Mouse (Mus musculus) liver, postnatal 0 days (tissue): Measurements from ENCODE around the gene Dvl2. TPM values are rescaled to one million over a fixed set of nuclear protein-coding genes. Genes with fewer than 3 reads are reported as not detected.

Experiments used
- ATAC-seq: fragments of 200-750 bp; cut with Nextera tagmentation; 2 replicates; pipeline ENCODE4 v1.8.0; 2017; ENCODE audit warnings: mild to moderate bottlenecking, moderate library complexity
- DNase-seq: peaks from one replicate; pipeline ENCODE4 v3.0.0-alpha.2; 2016
- H3K27ac ChIP-seq: fragments of 300-500 bp; sonication (generic); 2 replicates; pipeline ENCODE4 v1.5.1; 2014; ENCODE audit warnings: antibody characterized with exemption, moderate library complexity, mild to moderate bottlenecking, low read depth
- H3K27me3 ChIP-seq: fragments of 300-500 bp; sonication (generic); 2 replicates; pipeline ENCODE4 v1.6.1; 2014; ENCODE audit warnings: low read length, control low read depth, mixed read lengths; ENCODE audit not compliant: insufficient read depth
- H3K36me3 ChIP-seq: fragments of 300-500 bp; sonication (generic); replicated peaks from 2 replicates; pipeline ENCODE4 v1.6.1; 2014; ENCODE audit warnings: mild to moderate bottlenecking, control low read depth, low read length, moderate library complexity, mixed read lengths; ENCODE audit not compliant: insufficient read depth
- H3K4me1 ChIP-seq: fragments of 300-500 bp; sonication (generic); 2 replicates; pipeline ENCODE4 v1.6.1; 2014; ENCODE audit warnings: antibody characterized with exemption, mild to moderate bottlenecking, control low read depth; ENCODE audit not compliant: insufficient read depth
- H3K4me2 ChIP-seq: fragments of 300-500 bp; sonication (generic); 2 replicates; pipeline ENCODE4 v1.6.1; 2014; ENCODE audit warnings: low read depth, mild to moderate bottlenecking, low read length, moderate library complexity, mixed read lengths
- H3K4me3 ChIP-seq: fragments of 300-500 bp; sonication (generic); 2 replicates; pipeline ENCODE4 v1.5.1; 2014; ENCODE audit warnings: low read depth, low read length
- H3K9ac ChIP-seq: fragments of 300-500 bp; sonication (generic); replicated peaks from 2 replicates; pipeline ENCODE4 v1.6.1; 2014; ENCODE audit warnings: mild to moderate bottlenecking, moderate library complexity
- H3K9me3 ChIP-seq: fragments of 300-500 bp; sonication (generic); 2 replicates; pipeline ENCODE4 v1.6.1; 2016; ENCODE audit warnings: mild to moderate bottlenecking, control low read depth, low read length, mixed read lengths
- CTCF ChIP-seq: sonication (generic); IDR thresholded peaks from 2 replicates; pipeline ENCODE4 v1.5.1; 2016; ENCODE audit warnings: antibody characterized with exemption, low read depth
- EP300 ChIP-seq: IDR thresholded peaks from 2 replicates; pipeline ENCODE4 v1.6.1; 2016; ENCODE audit warnings: antibody characterized with exemption, low read depth, mild to moderate bottlenecking
- WGBS: fragments of 180-500 bp; shearing (Covaris S2); extraction: QIAGEN DNeasy Blood & Tissue Kit; methylation state at CpG from one replicate; pipeline ENCODE4 v1.1.7; 2014; ENCODE audit not compliant: insufficient replicate concordance; 5-methylcytosine and 5-hydroxymethylcytosine counted together
- polyA plus RNA-seq: library from polyadenylated mRNA; unstranded; fragments of >200 nt; fragmentation: Nextera tagmentation; extraction: Ambion mirVana; gene quantifications from 2 replicates; pipeline ENCODE4 v1.2.1, GENCODE M21; 2015

The Dvl2 gene
- polyA plus RNA-seq, 1 experiment from 2014 or later: 2.7 TPM

DNA sequence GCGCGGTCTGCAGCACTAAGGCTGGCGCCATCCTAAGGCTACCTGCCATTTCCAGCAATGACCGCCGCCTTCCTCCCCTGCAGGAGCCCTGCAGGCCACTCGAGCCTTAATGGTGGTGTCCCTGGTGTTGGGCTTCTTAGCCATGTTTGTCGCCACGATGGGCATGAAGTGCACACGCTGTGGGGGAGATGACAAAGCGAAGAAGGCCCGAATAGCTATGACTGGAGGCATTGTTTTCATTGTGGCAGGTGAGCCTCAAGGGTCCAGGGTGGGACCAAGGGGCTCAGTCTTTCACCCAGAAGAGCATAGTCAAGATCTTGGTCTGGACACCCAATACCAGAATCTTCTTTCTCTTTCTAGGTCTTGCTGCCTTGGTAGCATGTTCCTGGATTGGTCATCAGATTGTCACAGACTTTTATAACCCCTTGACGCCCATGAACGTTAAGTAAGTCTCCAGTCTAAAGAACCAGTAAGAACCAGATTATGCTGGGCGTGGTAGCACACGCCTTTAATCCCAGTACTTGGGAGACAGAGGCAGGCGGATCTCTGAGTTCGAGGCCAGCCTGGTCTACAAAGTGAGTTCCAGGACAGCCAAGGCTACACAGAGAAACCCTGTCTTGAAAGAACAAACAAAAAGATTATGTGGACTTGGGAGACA lies 33.4 kb upstream of the Dvl2 start:
- ATAC-seq: no peak
- peaks cover 14% of the 10 kb centered on the region for H3K36me3 ChIP-seq

DNA sequence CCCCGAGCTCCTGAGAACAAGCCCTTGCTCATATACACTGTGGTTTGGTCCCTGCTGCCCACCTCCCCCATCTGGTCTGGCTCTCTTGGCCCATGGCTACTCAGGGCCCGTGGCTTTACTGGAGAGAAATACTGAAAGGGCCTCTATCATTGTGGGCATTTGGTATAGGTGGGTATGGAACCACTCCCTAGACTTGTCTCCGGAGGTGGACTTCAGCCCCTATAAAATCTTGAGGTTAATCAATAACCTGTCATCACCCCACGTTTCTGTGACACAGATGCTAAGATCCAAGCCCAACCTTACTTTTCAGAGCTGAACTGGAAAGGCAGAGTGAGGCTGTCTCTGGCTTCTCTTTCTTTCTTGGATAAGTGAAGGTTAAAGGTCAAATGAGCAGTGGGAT lies 31.6 kb upstream of the Dvl2 start:
- Histone ChIP-seq H3K36me3 (peaks cover 29% of the 10 kb centered on the region), H3K4me2 (no peak overlapping the region)

More for the DNA sequence above, 33.4 kb upstream of the Dvl2 start:
- peak overlapping the region; percentile 67 for H3K4me2 ChIP-seq
- H3K9ac ChIP-seq: no peak overlapping the region; the same call in 1 of the 2 replicates
- no peak for TF ChIP-seq EP300
- no peak for TF ChIP-seq CTCF
- peaks cover 50% of the 10 kb centered on the region for H3K27me3 ChIP-seq
- no peak overlapping the region for H3K27ac ChIP-seq
- H3K9me3 ChIP-seq: no peaks in the 10 kb centered on the region
- 33% methylated on average over 17 of the region's 17 CpGs for WGBS
- DNase-seq: no peak
- peaks cover 16% of the 10 kb centered on the region for H3K4me1 ChIP-seq
- peak overlapping the region; percentile 40 for H3K4me3 ChIP-seq

DNA sequence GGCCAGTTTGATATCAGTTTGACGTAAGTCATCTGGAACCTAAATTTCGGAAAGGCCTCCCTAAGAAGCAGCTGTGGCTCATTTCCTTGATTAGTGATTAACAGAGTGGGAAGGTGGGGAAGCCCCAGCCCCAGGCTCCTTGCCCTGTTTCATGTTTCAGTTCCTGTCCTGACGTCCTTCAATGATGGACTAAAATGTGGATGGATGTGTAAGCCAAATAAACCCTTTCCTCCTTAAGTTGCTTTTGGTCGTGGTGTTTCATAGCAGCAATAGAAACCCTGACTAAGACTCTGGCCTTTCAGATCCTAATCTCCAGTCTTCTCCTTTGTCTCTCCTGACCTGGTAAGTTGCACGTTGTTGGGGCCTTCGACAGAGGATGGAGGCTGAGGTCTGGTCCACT lies 30.2 kb upstream of the Dvl2 start:
- H3K4me1 ChIP-seq: peaks cover 15% of the 10 kb centered on the region
- H3K36me3 ChIP-seq: peaks cover 40% of the 10 kb centered on the region
- H3K4me2 ChIP-seq: no peak overlapping the region
- no peak overlapping the region for H3K4me3 ChIP-seq
- TF ChIP-seq EP300 (no peak), CTCF (no peak)
- H3K27me3 ChIP-seq: peaks cover 24% of the 10 kb centered on the region
- no peak overlapping the region for H3K27ac ChIP-seq
- ATAC-seq (no peak), DNase-seq (no peak)
- no peak overlapping the region for H3K9ac ChIP-seq
- no peaks in the 10 kb centered on the region for H3K9me3 ChIP-seq
- WGBS: 82% methylated on average over 6 of the region's 6 CpGs

More for the DNA sequence above, 31.6 kb upstream of the Dvl2 start:
- 70% methylated on average over 4 of the region's 4 CpGs for WGBS
- H3K27me3 ChIP-seq: peaks cover 38% of the 10 kb centered on the region
- peaks cover 16% of the 10 kb centered on the region for H3K4me1 ChIP-seq
- no peak for DNase-seq
- H3K4me3 ChIP-seq: no peak overlapping the region
- no peak overlapping the region for H3K9ac ChIP-seq
- TF ChIP-seq CTCF (no peak), EP300 (no peak)
- no peaks in the 10 kb centered on the region for H3K9me3 ChIP-seq
- no peak overlapping the region for H3K27ac ChIP-seq
- no peak for ATAC-seq

DNA sequence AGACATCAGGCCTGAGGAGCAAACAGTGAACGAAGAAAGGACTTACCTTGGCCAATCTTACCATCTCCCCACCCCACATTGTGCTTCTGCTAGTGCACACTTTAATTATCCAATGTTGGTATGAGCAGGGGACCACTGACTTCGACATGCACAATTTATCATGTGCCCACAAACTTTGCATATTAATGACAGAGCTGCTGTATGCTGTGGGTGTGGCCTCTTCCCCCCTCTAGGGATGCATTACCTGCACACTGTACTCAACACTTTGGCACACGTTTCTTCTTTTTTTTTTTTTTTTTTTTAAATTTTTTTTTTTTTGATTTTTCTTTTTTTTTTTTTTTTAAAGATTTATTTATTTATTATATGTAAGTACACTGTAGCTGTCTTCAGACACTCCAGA lies 29.6 kb upstream of the Dvl2 start:
- ATAC-seq: no peak
- no peak overlapping the region for H3K27ac ChIP-seq
- H3K27me3 ChIP-seq: peaks cover 18% of the 10 kb centered on the region
- WGBS: 73% methylated on average over 3 of the region's 3 CpGs
- TF ChIP-seq CTCF: no peak
- TF ChIP-seq EP300: no peak
- H3K36me3 ChIP-seq: peaks cover 44% of the 10 kb centered on the region
- H3K9ac ChIP-seq: no peak overlapping the region
- no peak for DNase-seq
- H3K4me3 ChIP-seq: no peak overlapping the region
- H3K4me2 ChIP-seq: no peak overlapping the region
- H3K4me1 ChIP-seq: peaks cover 12% of the 10 kb centered on the region
- H3K9me3 ChIP-seq: no peaks in the 10 kb centered on the region

DNA sequence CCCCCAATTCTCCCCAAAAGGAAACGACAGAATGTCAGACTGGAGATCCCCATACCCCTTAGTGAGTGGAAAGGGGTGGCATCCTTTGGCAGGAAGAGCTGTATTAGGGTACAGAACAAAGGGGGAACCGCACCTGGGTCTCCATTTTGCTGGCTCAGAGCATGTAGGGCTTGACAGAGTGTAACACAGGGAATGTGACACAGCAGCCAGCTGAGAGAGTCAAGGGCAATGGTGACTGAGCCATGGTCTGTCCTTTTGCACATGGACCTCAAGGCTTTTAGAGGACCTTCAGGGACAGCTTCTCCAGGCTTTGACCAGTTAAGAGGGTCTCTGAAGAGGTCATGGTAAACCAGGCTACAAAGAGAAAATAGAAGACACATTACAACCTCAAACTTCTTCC lies 25.5 kb upstream of the Dvl2 start:
- Histone ChIP-seq H3K9me3 (no peaks in the 10 kb centered on the region), H3K27ac (no peak overlapping the region), H3K36me3 (peaks cover 44% of the 10 kb centered on the region), H3K27me3 (no peaks in the 10 kb centered on the region), H3K4me2 (no peak overlapping the region), H3K4me3 (no peak overlapping the region), H3K4me1 (peaks cover 3% of the 10 kb centered on the region; the same call in 1 of the 2 replicates), H3K9ac (no peak overlapping the region)
- 91% methylated on average over 2 of the region's 2 CpGs for WGBS
- no peak for ATAC-seq
- no peak for DNase-seq
- TF ChIP-seq CTCF (no peak), EP300 (no peak)

DNA sequence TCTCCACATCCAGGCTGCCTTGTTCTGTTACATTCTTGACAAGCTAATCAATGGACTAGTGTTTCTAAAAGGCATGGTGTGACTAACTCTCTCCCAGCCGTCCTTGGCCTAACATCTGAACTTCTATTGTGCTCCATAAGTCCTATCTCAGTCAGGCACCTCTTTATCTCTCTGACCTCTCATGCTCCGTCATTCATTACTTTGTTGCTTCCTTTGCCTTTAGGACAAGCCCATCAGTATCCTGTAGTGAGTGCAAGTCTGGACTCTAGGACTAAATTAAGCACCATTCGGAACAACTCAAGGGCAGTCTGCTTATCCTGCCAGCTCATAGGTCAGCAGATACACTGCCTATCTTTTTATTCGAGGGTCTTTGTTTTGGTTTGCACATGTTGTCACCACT lies 24.1 kb upstream of the Dvl2 start:
- Histone ChIP-seq H3K4me2 (no peak overlapping the region), H3K36me3 (peaks cover 36% of the 10 kb centered on the region), H3K9me3 (no peaks in the 10 kb centered on the region), H3K27ac (no peak overlapping the region), H3K9ac (no peak overlapping the region), H3K4me1 (peaks cover 3% of the 10 kb centered on the region; the same call in 1 of the 2 replicates), H3K4me3 (no peak overlapping the region), H3K27me3 (no peaks in the 10 kb centered on the region)
- no peak for DNase-seq
- no peak for TF ChIP-seq EP300
- no peak for TF ChIP-seq CTCF
- 72% methylated on average over 4 of the region's 4 CpGs for WGBS
- no peak for ATAC-seq
